Comparison of ENCODE assay signal across 27 mouse cellular contexts in genomic region chr6:29264456-29264781, GRCm38 (mm10). TPM values are rescaled to one million over a fixed set of nuclear protein-coding genes. Genes with fewer than 3 reads are reported as not detected.
DNase-seq lines count a peak whose midpoint lies in the region; ATAC-seq and TF ChIP-seq lines count a peak whose summit lies in the region.
"Had no signal": no experiment of that assay in that cellular context is flagged by ENCODE, and none has a peak within 500 bp of the region (broad histone marks: within the 10 kb centered on the region; RNA-seq: fewer than 3 reads in every experiment).

No protein-coding gene starts in this region.

- no peak overlapping the region for H3K9ac ChIP-seq in hindbrain, postnatal 0 days (replicated peaks; ENCODE audit: low read length)
- no peak overlapping the region for H3K9ac ChIP-seq in hindbrain, embryonic 14.5 days
- H3K9ac ChIP-seq: embryonic facial prominence, embryonic 12.5 days; heart, embryonic 12.5 days; intestine, embryonic 15.5 days; limb, embryonic 12.5 days; midbrain, embryonic 12.5 days; neural tube, embryonic 15.5 days had no signal

- no peaks in the 10 kb centered on the region for H3K4me1 ChIP-seq in hindbrain, postnatal 0 days (ENCODE audit: insufficient read depth, low read length)
- no peaks in the 10 kb centered on the region; the same call in 1 of the 2 replicates for H3K4me1 ChIP-seq in hindbrain, embryonic 14.5 days (replicated peaks; ENCODE audit: control insufficient read depth, insufficient read depth, low read length)
- H3K4me1 ChIP-seq in midbrain, embryonic 10.5 days, result peaks cover 9% of the 10 kb centered on the region
- H3K4me1 ChIP-seq: embryonic facial prominence, embryonic 12.5 days; heart, embryonic 12.5 days; intestine, embryonic 15.5 days; limb, embryonic 12.5 days had no signal

- no peaks in the 10 kb centered on the region for H3K9me3 ChIP-seq in hindbrain, postnatal 0 days (ENCODE audit: low read length)
- no peaks in the 10 kb centered on the region for H3K9me3 ChIP-seq in hindbrain, embryonic 14.5 days (ENCODE audit: control insufficient read depth, low read length)
- no peaks in the 10 kb centered on the region for H3K9me3 ChIP-seq in midbrain, embryonic 10.5 days (replicated peaks)
- H3K9me3 ChIP-seq: embryonic facial prominence, embryonic 12.5 days; heart, embryonic 12.5 days; hindbrain, embryonic 10.5 days; intestine, embryonic 15.5 days; limb, embryonic 12.5 days; midbrain, embryonic 12.5 days; neural tube, embryonic 15.5 days had no signal

- no peak for DNase-seq in hindbrain, postnatal 0 days (ENCODE audit: low spot score)
- DNase-seq in hindbrain, embryonic 14.5 days (ENCODE audit: low spot score), result no peak
- DNase-seq in CD4-positive, CD25-positive, alpha-beta regulatory T cell, adult 2 months (ENCODE audit: low read depth, low spot score), result peak; percentile 39
- DNase-seq in splenic B cell, adult 2 months (ENCODE audit: low read depth, low spot score), result peak; percentile 63
- DNase-seq in midbrain, embryonic 10.5 days (ENCODE audit: low spot score), result no peak
- DNase-seq: kidney, adult 9 months; kidney, postnatal 25 days; lung, adult 18-20 months; thymus, postnatal 14 days had no signal

- no peak overlapping the region for H3K4me2 ChIP-seq in hindbrain, postnatal 0 days (ENCODE audit: low read depth, low read length)
- no peak overlapping the region for H3K4me2 ChIP-seq in hindbrain, embryonic 14.5 days (replicated peaks)
- H3K4me2 ChIP-seq: embryonic facial prominence, embryonic 12.5 days; heart, embryonic 12.5 days; intestine, embryonic 15.5 days; limb, embryonic 12.5 days; liver, embryonic 11.5 days; midbrain, embryonic 12.5 days; neural tube, embryonic 15.5 days had no signal

- no peak overlapping the region for H3K27ac ChIP-seq in hindbrain, postnatal 0 days
- H3K27ac ChIP-seq in hindbrain, embryonic 14.5 days, result no peak overlapping the region
- H3K27ac ChIP-seq in midbrain, embryonic 10.5 days (replicated peaks), result no peak overlapping the region
- H3K27ac ChIP-seq: embryonic facial prominence, embryonic 12.5 days; hindbrain, embryonic 10.5 days; intestine, embryonic 15.5 days; limb, embryonic 12.5 days; neural tube, embryonic 15.5 days had no signal

- 68% methylated on average over 3 of the region's 3 CpGs for WGBS in hindbrain, postnatal 0 days
- 89% methylated on average over 3 of the region's 3 CpGs for WGBS in hindbrain, embryonic 14.5 days
- WGBS in midbrain, embryonic 10.5 days, result 87% methylated on average over 3 of the region's 3 CpGs

- H3K27me3 ChIP-seq in hindbrain, postnatal 0 days (ENCODE audit: insufficient read depth, low read length), result no peaks in the 10 kb centered on the region
- no peaks in the 10 kb centered on the region for H3K27me3 ChIP-seq in hindbrain, embryonic 14.5 days (ENCODE audit: control insufficient read depth, insufficient read depth, low read length)
- no peaks in the 10 kb centered on the region for H3K27me3 ChIP-seq in splenic B cell, adult 2 months (ENCODE audit: control insufficient read depth, insufficient read depth, low read length, poor library complexity, severe bottlenecking)
- no peaks in the 10 kb centered on the region for H3K27me3 ChIP-seq in midbrain, embryonic 10.5 days (ENCODE audit: low read depth, poor library complexity, severe bottlenecking)
- H3K27me3 ChIP-seq: embryonic facial prominence, embryonic 12.5 days; intestine, embryonic 15.5 days; limb, embryonic 12.5 days; midbrain, embryonic 12.5 days; neural tube, embryonic 15.5 days had no signal

- ATAC-seq in hindbrain, postnatal 0 days, result peak; percentile 16; the same call in 1 of the 2 replicates
- ATAC-seq in hindbrain, embryonic 14.5 days (ENCODE audit: low FRiP score), result no peak
- ATAC-seq in granulocyte monocyte progenitor cell, adult 5-6 weeks (replicated peaks; ENCODE audit: poor library complexity, severe bottlenecking), result peak; percentile 95
- ATAC-seq in monocyte, adult 5-6 weeks (replicated peaks; ENCODE audit: insufficient number of reproducible peaks, low FRiP score, low TSS enrichment, poor library complexity, severe bottlenecking), result no peak
- ATAC-seq: intestine, embryonic 15.5 days had no signal

- TF ChIP-seq CTCF in hindbrain, postnatal 0 days (IDR thresholded peaks at IDR 0.05; ENCODE audit: low read depth), result no peak

- H3K36me3 ChIP-seq in hindbrain, postnatal 0 days (ENCODE audit: insufficient read depth, low read length), result no peaks in the 10 kb centered on the region
- no peaks in the 10 kb centered on the region for H3K36me3 ChIP-seq in hindbrain, embryonic 14.5 days (replicated peaks; ENCODE audit: control insufficient read depth, insufficient read depth)
- no peaks in the 10 kb centered on the region for H3K36me3 ChIP-seq in splenic B cell, adult 2 months (ENCODE audit: control insufficient read depth, insufficient read depth, low read length, poor library complexity, severe bottlenecking)
- H3K36me3 ChIP-seq in midbrain, embryonic 10.5 days, result no peaks in the 10 kb centered on the region
- H3K36me3 ChIP-seq: embryonic facial prominence, embryonic 12.5 days; heart, embryonic 12.5 days; hindbrain, embryonic 10.5 days; intestine, embryonic 15.5 days; limb, embryonic 12.5 days; midbrain, embryonic 12.5 days; neural tube, embryonic 15.5 days had no signal

- H3K4me3 ChIP-seq in hindbrain, postnatal 0 days (ENCODE audit: low read length), result no peak overlapping the region
- no peak overlapping the region for H3K4me3 ChIP-seq in hindbrain, embryonic 14.5 days (replicated peaks; ENCODE audit: low read length)
- no peak overlapping the region for H3K4me3 ChIP-seq in midbrain, embryonic 10.5 days
- H3K4me3 ChIP-seq: embryonic facial prominence, embryonic 12.5 days; heart, embryonic 12.5 days; hindbrain, embryonic 10.5 days; intestine, embryonic 15.5 days; limb, embryonic 12.5 days; midbrain, embryonic 12.5 days; neural tube, embryonic 15.5 days had no signal

RNA-seq across cellular contexts. Expression of gene Hilpda, which starts 7.9 kb away (rescaled TPM):
- 26.5 and 35.8 TPM in 2 replicates for total RNA-seq in hindbrain, postnatal 0 days (2014; rRNA removed)
- 23.3 and 25.6 TPM in 2 replicates for polyA plus RNA-seq in hindbrain, postnatal 0 days (2015; fragmentation: Nextera tagmentation; extraction: Ambion mirVana)
- 29.1 and 34.2 TPM in 2 replicates for polyA plus RNA-seq in hindbrain, embryonic 14.5 days (2014; fragmentation: Nextera tagmentation; extraction: Ambion mirVana)
- total RNA-seq in granulocyte monocyte progenitor cell, adult 5-6 weeks (2014; fragmentation: Nextera tagmentation), result 14.0 and 15.5 TPM in 2 replicates
- 9.7 and 17.7 TPM in 2 replicates for total RNA-seq in granulocyte monocyte progenitor cell, adult 5-6 weeks (2017)
- 7.6 to 8.9 TPM (median 8.5 TPM) in 3 replicates for total RNA-seq in monocyte, adult 5-6 weeks (2017)
- 31.0 and 34.0 TPM in 2 replicates for polyA plus RNA-seq in midbrain, embryonic 10.5 days (2016; fragmentation: Nextera tagmentation; extraction: Ambion mirVana)

RNA-seq across cellular contexts. Expression of gene Fam71f2, which starts 15.0 kb away (rescaled TPM):
- total RNA-seq in hindbrain, postnatal 0 days (2014; rRNA removed), result 0.79 and 2.1 TPM in 2 replicates
- polyA plus RNA-seq in hindbrain, postnatal 0 days (2015; fragmentation: Nextera tagmentation; extraction: Ambion mirVana), result 0.29 and 0.39 TPM in 2 replicates
- polyA plus RNA-seq in hindbrain, embryonic 14.5 days (2014; fragmentation: Nextera tagmentation; extraction: Ambion mirVana), result 0.23 and 0.54 TPM in 2 replicates
- not detected in 2 replicates for total RNA-seq in granulocyte monocyte progenitor cell, adult 5-6 weeks (2014; fragmentation: Nextera tagmentation)
- 0.88 TPM in 1 of 2 replicates, not detected in the other for total RNA-seq in granulocyte monocyte progenitor cell, adult 5-6 weeks (2017)
- total RNA-seq in monocyte, adult 5-6 weeks (2017), result 1.9 TPM in 1 of 3 replicates, not detected in the others
- polyA plus RNA-seq in midbrain, embryonic 10.5 days (2016; fragmentation: Nextera tagmentation; extraction: Ambion mirVana), result 0.22 and 0.23 TPM in 2 replicates
- total RNA-seq: adrenal gland, adult 18-20 months; gastrocnemius, adult 8-10 months; heart, postnatal 10 days had no signal

RNA-seq across cellular contexts. Expression of gene Impdh1, which starts 48.3 kb away (rescaled TPM):
- total RNA-seq in hindbrain, postnatal 0 days (2014; rRNA removed), result 37.8 and 46.3 TPM in 2 replicates
- 63.4 and 64.4 TPM in 2 replicates for polyA plus RNA-seq in hindbrain, postnatal 0 days (2015; fragmentation: Nextera tagmentation; extraction: Ambion mirVana)
- polyA plus RNA-seq in hindbrain, embryonic 14.5 days (2014; fragmentation: Nextera tagmentation; extraction: Ambion mirVana), result 60.8 and 65.0 TPM in 2 replicates
- 109 and 124 TPM in 2 replicates for total RNA-seq in granulocyte monocyte progenitor cell, adult 5-6 weeks (2014; fragmentation: Nextera tagmentation)
- 110 and 120 TPM in 2 replicates for total RNA-seq in granulocyte monocyte progenitor cell, adult 5-6 weeks (2017)
- 16.4 to 27.6 TPM (median 22.7 TPM) in 3 replicates for total RNA-seq in monocyte, adult 5-6 weeks (2017)
- 45.6 and 53.5 TPM in 2 replicates for polyA plus RNA-seq in midbrain, embryonic 10.5 days (2016; fragmentation: Nextera tagmentation; extraction: Ambion mirVana)

RNA-seq across cellular contexts. Expression of gene Fam71f1, which starts 54.5 kb away (rescaled TPM):
- not detected in 2 replicates for total RNA-seq in hindbrain, postnatal 0 days (2014; rRNA removed)
- 0.13 TPM in 1 of 2 replicates, not detected in the other for polyA plus RNA-seq in hindbrain, postnatal 0 days (2015; fragmentation: Nextera tagmentation; extraction: Ambion mirVana)
- polyA plus RNA-seq in hindbrain, embryonic 14.5 days (2014; fragmentation: Nextera tagmentation; extraction: Ambion mirVana), result not detected in 2 replicates
- not detected in 2 replicates for total RNA-seq in granulocyte monocyte progenitor cell, adult 5-6 weeks (2014; fragmentation: Nextera tagmentation)
- total RNA-seq in granulocyte monocyte progenitor cell, adult 5-6 weeks (2017), result not detected in 2 replicates
- total RNA-seq in monocyte, adult 5-6 weeks (2017), result not detected in 3 replicates
- not detected in 2 replicates for polyA plus RNA-seq in midbrain, embryonic 10.5 days (2016; fragmentation: Nextera tagmentation; extraction: Ambion mirVana)
- total RNA-seq: adrenal gland, adult 18-20 months; gastrocnemius, adult 8-10 months; heart, postnatal 10 days; layer of hippocampus, adult 8-10 months; left cerebral cortex, postnatal 14 days had no signal
- polyA plus RNA-seq: forebrain, embryonic 11.5 days; intestine, embryonic 15.5 days; limb, embryonic 12.5 days; midbrain, embryonic 12.5 days; neural tube, embryonic 15.5 days; small intestine, adult 2 months; stomach, embryonic 14.5 days had no signal

Comparison
In these comparisons a context has a peak if more than half of its experiments do, and no peak if none do; other contexts are left out.
1. ATAC-seq: peak in hindbrain, postnatal 0 days (single experiment) and granulocyte monocyte progenitor cell, adult 5-6 weeks (single experiment); none in hindbrain, embryonic 14.5 days (single experiment) and monocyte, adult 5-6 weeks (single experiment).
2. DNase-seq: peak in CD4-positive, CD25-positive, alpha-beta regulatory T cell, adult 2 months (single experiment) and splenic B cell, adult 2 months (single experiment); none in hindbrain, postnatal 0 days (single experiment), hindbrain, embryonic 14.5 days (single experiment) and midbrain, embryonic 10.5 days (single experiment).